Mouse (Mus musculus): Measurements from ENCODE around the gene Podxl2.

DNA sequence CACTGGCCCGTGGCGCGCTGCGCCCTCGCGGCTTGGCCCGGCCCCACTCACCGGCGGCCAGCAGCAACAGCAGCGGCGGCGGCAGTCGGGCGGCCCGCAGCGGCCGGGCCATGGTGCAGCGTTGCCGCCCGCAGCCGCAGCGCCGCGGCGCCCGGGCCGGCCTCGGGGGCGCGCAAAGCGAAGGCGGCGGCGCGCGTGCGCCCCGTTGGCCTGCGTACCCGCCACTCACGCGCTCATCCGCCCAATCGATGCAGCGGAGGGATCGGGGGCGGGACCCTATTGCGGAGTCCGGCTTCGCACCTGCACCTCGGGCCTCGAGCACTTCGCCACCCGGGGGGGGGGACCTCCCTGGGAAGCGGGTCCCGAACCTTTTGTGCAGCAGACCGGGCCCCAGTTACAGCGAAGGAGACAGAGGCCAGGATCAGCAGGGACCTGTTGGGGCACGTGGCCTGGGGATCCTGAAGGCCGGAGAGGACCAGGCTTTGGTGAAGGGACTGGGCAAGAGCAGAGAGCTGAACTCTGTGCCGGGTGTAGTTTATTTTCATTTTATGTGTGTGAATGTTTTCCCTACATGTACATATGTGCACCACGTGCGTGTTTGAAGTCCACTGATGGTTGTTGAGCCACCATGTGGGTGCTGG is at the start of gene Podxl2:
- TF ChIP-seq CTCF (IDR thresholded peaks at IDR 0.05; ENCODE audit: borderline replicate concordance, control insufficient read depth, extremely low read depth, insufficient read depth, low read length, poor library complexity) (no peak), POLR2A (IDR thresholded peaks at IDR 0.05; ENCODE audit: control insufficient read depth, extremely low read depth, insufficient read depth, low read length, poor library complexity) (no peak)

All from thymus, adult 2 months (tissue).